Mouse (Mus musculus): ENCODE data around the gene Skiv2l. TPM values are rescaled to one million over a fixed set of nuclear protein-coding genes. Genes with fewer than 3 reads are reported as not detected.
"Not testable (repeated sequence)": the region's sequence is repeated elsewhere in the genome, so short reads cannot be mapped to it uniquely, and the experiment has no call there.

Skiv2l gene
- polyA plus RNA-seq, 1 experiment from 2014 or later = 27.3 TPM

- H3K27ac ChIP-seq (replicated peaks); H3K4me2 ChIP-seq; H3K9ac ChIP-seq; H3K27me3 ChIP-seq (replicated peaks); H3K36me3 ChIP-seq; ATAC-seq (ENCODE audit: extremely low read depth, insufficient number of reproducible peaks, low FRiP score, low TSS enrichment); H3K9me3 ChIP-seq; H3K4me3 ChIP-seq; H3K4me1 ChIP-seq: not testable (repeated sequence)
- WGBS = 76% methylated on average over 10 of the region's 10 CpGs
These were observed 52.6 kb downstream of the Skiv2l start for GRCm38 (mm10) chr17:34797211-34797995.

GRCm38 (mm10) chr17:34796311-34797140 lies 53.5 kb downstream of the Skiv2l start:
- Histone ChIP-seq H3K27ac (replicated peaks) (no peak overlapping the region), H3K9ac (no peak overlapping the region), H3K4me3 (no peak overlapping the region), H3K36me3 (no peaks in the 10 kb centered on the region), H3K27me3 (replicated peaks) (no peaks in the 10 kb centered on the region), H3K4me1 (no peaks in the 10 kb centered on the region), H3K9me3 (peaks cover 11% of the 10 kb centered on the region; the same call in 1 of the 2 replicates), H3K4me2 (no peak overlapping the region)
- ATAC-seq (ENCODE audit: extremely low read depth, insufficient number of reproducible peaks, low FRiP score, low TSS enrichment) = no peak
- 67% methylated on average over 8 of the region's 8 CpGs for WGBS

- Histone ChIP-seq H3K27me3 (replicated peaks) (no peaks in the 10 kb centered on the region), H3K4me3 (no peak overlapping the region), H3K4me1 (no peaks in the 10 kb centered on the region), H3K9me3 (peaks cover 11% of the 10 kb centered on the region; the same call in 1 of the 2 replicates), H3K4me2 (no peak overlapping the region), H3K9ac (no peak overlapping the region), H3K27ac (replicated peaks) (no peak overlapping the region), H3K36me3 (no peaks in the 10 kb centered on the region)
- ATAC-seq (ENCODE audit: extremely low read depth, insufficient number of reproducible peaks, low FRiP score, low TSS enrichment) = no peak
- WGBS = 54% methylated on average over 9 of the region's 9 CpGs
These were observed 54.4 kb downstream of the Skiv2l start for GRCm38 (mm10) chr17:34795633-34796032.

GRCm38 (mm10) chr17:34795016-34795415 lies 55.0 kb downstream of the Skiv2l start:
- Histone ChIP-seq H3K4me1 (no peaks in the 10 kb centered on the region), H3K4me3 (no peak overlapping the region), H3K9ac (no peak overlapping the region), H3K9me3 (peaks cover 14% of the 10 kb centered on the region; the same call in 1 of the 2 replicates), H3K4me2 (no peak overlapping the region), H3K27ac (replicated peaks) (no peak overlapping the region), H3K36me3 (no peaks in the 10 kb centered on the region), H3K27me3 (replicated peaks) (no peaks in the 10 kb centered on the region)
- ATAC-seq (ENCODE audit: extremely low read depth, insufficient number of reproducible peaks, low FRiP score, low TSS enrichment) = no peak
- 74% methylated on average over 10 of the region's 10 CpGs for WGBS

Small RNA genes lying within 50 kb of the gene (microRNA-seq; reads per million reads assigned to microRNA genes)
- 0.61 reads per million for gene Mir6970
- 1.2 reads per million for gene Mir6971
- not detected for gene Mir6972

Other genes with a start within 250 kb of the Skiv2l start
- 106 and 120 TPM in 2 replicates for gene Rnf5, start 246.5 kb downstream of the Skiv2l start, polyA plus RNA-seq (2015; fragmentation: Nextera tagmentation; extraction: Ambion mirVana)
- 53.6 and 54.2 TPM in 2 replicates for gene Agpat1, start 245.9 kb downstream of the Skiv2l start, polyA plus RNA-seq (2015; fragmentation: Nextera tagmentation; extraction: Ambion mirVana)
- 1.0 and 1.2 TPM in 2 replicates for gene Egfl8, start 234.2 kb downstream of the Skiv2l start, polyA plus RNA-seq (2015; fragmentation: Nextera tagmentation; extraction: Ambion mirVana)
- 26.1 and 27.6 TPM in 2 replicates for gene Ppt2, start 221.7 kb downstream of the Skiv2l start, polyA plus RNA-seq (2015; fragmentation: Nextera tagmentation; extraction: Ambion mirVana)
- 0.15 and 0.31 TPM in 2 replicates for gene Prrt1, start 220.7 kb downstream of the Skiv2l start, polyA plus RNA-seq (2015; fragmentation: Nextera tagmentation; extraction: Ambion mirVana)
- 10.4 and 10.7 TPM in 2 replicates for gene Fkbpl, start 205.4 kb downstream of the Skiv2l start, polyA plus RNA-seq (2015; fragmentation: Nextera tagmentation; extraction: Ambion mirVana)
- 56.1 and 56.2 TPM in 2 replicates for gene Atf6b, start 203.1 kb downstream of the Skiv2l start, polyA plus RNA-seq (2015; fragmentation: Nextera tagmentation; extraction: Ambion mirVana)
- 1.3 and 1.4 TPM in 2 replicates for gene Tnxb, start 179.7 kb downstream of the Skiv2l start, polyA plus RNA-seq (2015; fragmentation: Nextera tagmentation; extraction: Ambion mirVana)
- 0.11 and 0.21 TPM in 2 replicates for gene C4b, start 106.3 kb downstream of the Skiv2l start, polyA plus RNA-seq (2015; fragmentation: Nextera tagmentation; extraction: Ambion mirVana)
- not detected in 2 replicates for gene Cyp21a1, start 45.6 kb downstream of the Skiv2l start, polyA plus RNA-seq (2015; fragmentation: Nextera tagmentation; extraction: Ambion mirVana)
- gene Stk19, start 13.3 kb downstream of the Skiv2l start, polyA plus RNA-seq (2015; fragmentation: Nextera tagmentation; extraction: Ambion mirVana) = 17.4 and 18.3 TPM in 2 replicates
- 32.3 and 34.9 TPM in 2 replicates for gene Dxo, start 13.2 kb downstream of the Skiv2l start, polyA plus RNA-seq (2015; fragmentation: Nextera tagmentation; extraction: Ambion mirVana)
- gene Nelfe, start 181 bp upstream of the Skiv2l start, polyA plus RNA-seq (2015; fragmentation: Nextera tagmentation; extraction: Ambion mirVana) = 68.5 and 70.9 TPM in 2 replicates
- 2.3 and 5.6 TPM in 2 replicates for gene Cfb, start 12.3 kb upstream of the Skiv2l start, polyA plus RNA-seq (2015; fragmentation: Nextera tagmentation; extraction: Ambion mirVana)
- 1.5 and 2.0 TPM in 2 replicates for gene Zbtb12, start 29.3 kb upstream of the Skiv2l start, polyA plus RNA-seq (2015; fragmentation: Nextera tagmentation; extraction: Ambion mirVana)
- not detected in 2 replicates for gene Gm20547, start 31.8 kb upstream of the Skiv2l start, polyA plus RNA-seq (2015; fragmentation: Nextera tagmentation; extraction: Ambion mirVana)
- 0.84 and 1.9 TPM in 2 replicates for gene C2, start 48.1 kb upstream of the Skiv2l start, polyA plus RNA-seq (2015; fragmentation: Nextera tagmentation; extraction: Ambion mirVana)
- 38.8 and 42.4 TPM in 2 replicates for gene Ehmt2, start 48.3 kb upstream of the Skiv2l start, polyA plus RNA-seq (2015; fragmentation: Nextera tagmentation; extraction: Ambion mirVana)
- gene Slc44a4, start 64.3 kb upstream of the Skiv2l start, polyA plus RNA-seq (2015; fragmentation: Nextera tagmentation; extraction: Ambion mirVana) = 0.15 TPM in 1 of 2 replicates, not detected in the other
- 18.1 and 19.2 TPM in 2 replicates for gene Neu1, start 81.0 kb upstream of the Skiv2l start, polyA plus RNA-seq (2015; fragmentation: Nextera tagmentation; extraction: Ambion mirVana)
- 0.19 and 0.20 TPM in 2 replicates for gene Hspa1b, start 109.0 kb upstream of the Skiv2l start, polyA plus RNA-seq (2015; fragmentation: Nextera tagmentation; extraction: Ambion mirVana)
- gene Gm20481, start 119.7 kb upstream of the Skiv2l start, polyA plus RNA-seq (2015; fragmentation: Nextera tagmentation; extraction: Ambion mirVana) = not detected in 2 replicates
- 3.9 TPM in 2 replicates for gene Hspa1a, start 121.9 kb upstream of the Skiv2l start, polyA plus RNA-seq (2015; fragmentation: Nextera tagmentation; extraction: Ambion mirVana)
- gene Hspa1l, start 122.5 kb upstream of the Skiv2l start, polyA plus RNA-seq (2015; fragmentation: Nextera tagmentation; extraction: Ambion mirVana) = 2.1 and 2.2 TPM in 2 replicates
- gene Lsm2, start 131.7 kb upstream of the Skiv2l start, polyA plus RNA-seq (2015; fragmentation: Nextera tagmentation; extraction: Ambion mirVana) = 145 and 153 TPM in 2 replicates
- gene Vars, start 150.8 kb upstream of the Skiv2l start, polyA plus RNA-seq (2015; fragmentation: Nextera tagmentation; extraction: Ambion mirVana) = 59.9 and 63.0 TPM in 2 replicates
- 0.45 and 0.52 TPM in 2 replicates for gene Vwa7, start 166.4 kb upstream of the Skiv2l start, polyA plus RNA-seq (2015; fragmentation: Nextera tagmentation; extraction: Ambion mirVana)
- 3.2 and 4.2 TPM in 2 replicates for gene Sapcd1, start 177.8 kb upstream of the Skiv2l start, polyA plus RNA-seq (2015; fragmentation: Nextera tagmentation; extraction: Ambion mirVana)
- gene Msh5, start 196.5 kb upstream of the Skiv2l start, polyA plus RNA-seq (2015; fragmentation: Nextera tagmentation; extraction: Ambion mirVana) = 4.0 and 4.1 TPM in 2 replicates
- 351 and 389 TPM in 2 replicates for gene Clic1, start 199.8 kb upstream of the Skiv2l start, polyA plus RNA-seq (2015; fragmentation: Nextera tagmentation; extraction: Ambion mirVana)
- 194 and 207 TPM in 2 replicates for gene Ddah2, start 208.8 kb upstream of the Skiv2l start, polyA plus RNA-seq (2015; fragmentation: Nextera tagmentation; extraction: Ambion mirVana)
- gene Ly6g6c, start 215.2 kb upstream of the Skiv2l start, polyA plus RNA-seq (2015; fragmentation: Nextera tagmentation; extraction: Ambion mirVana) = not detected in 2 replicates
- gene Mpig6b, start 216.0 kb upstream of the Skiv2l start, polyA plus RNA-seq (2015; fragmentation: Nextera tagmentation; extraction: Ambion mirVana) = 0.92 and 1.4 TPM in 2 replicates
- gene Ly6g6e, start 226.7 kb upstream of the Skiv2l start, polyA plus RNA-seq (2015; fragmentation: Nextera tagmentation; extraction: Ambion mirVana) = 0.36 and 0.62 TPM in 2 replicates
- gene Ly6g6d, start 227.9 kb upstream of the Skiv2l start, polyA plus RNA-seq (2015; fragmentation: Nextera tagmentation; extraction: Ambion mirVana) = 1.7 and 1.9 TPM in 2 replicates
- 0.73 and 1.0 TPM in 2 replicates for gene Ly6g6f, start 235.4 kb upstream of the Skiv2l start, polyA plus RNA-seq (2015; fragmentation: Nextera tagmentation; extraction: Ambion mirVana)
- 67.0 and 69.5 TPM in 2 replicates for gene Abhd16a, start 239.1 kb upstream of the Skiv2l start, polyA plus RNA-seq (2015; fragmentation: Nextera tagmentation; extraction: Ambion mirVana)